Mouse (Mus musculus) myocyte (in vitro differentiated cells): ENCODE results near the gene Dennd1b. TPM values are rescaled to one million over a fixed set of nuclear protein-coding genes. Genes with fewer than 3 reads are reported as not detected.
A peak's percentile ranks its signal among the peaks of the same experiment; 100 is the strongest.

ENCODE experiments used
- H3K27me3 ChIP-seq: one replicate; pipeline ENCODE4 v1.6.1; 2011; ENCODE audit not compliant: control insufficient read depth, insufficient read depth, insufficient read length
- H3K36me3 ChIP-seq: one replicate; pipeline ENCODE4 v1.6.1; 2011; ENCODE audit not compliant: control insufficient read depth, insufficient read depth
- H3K4me2 ChIP-seq: one replicate; pipeline ENCODE4 v1.6.1; 2011; ENCODE audit warnings: low read depth, control low read depth
- H3K4me3 ChIP-seq: one replicate; pipeline ENCODE4 v1.5.1; 2011; ENCODE audit warnings: mild to moderate bottlenecking, control low read depth, moderate library complexity
- H3K79me2 ChIP-seq: one replicate; pipeline ENCODE4 v1.6.1; 2011; ENCODE audit not compliant: control insufficient read depth, insufficient read depth
- H3ac ChIP-seq: one replicate; pipeline ENCODE4 v1.6.1; 2011; ENCODE audit not compliant: control insufficient read depth, insufficient read length
- CEBPB ChIP-seq: IDR thresholded peaks from 2 replicates; pipeline ENCODE4 v1.6.1; 2011; ENCODE audit warnings: mild to moderate bottlenecking, moderate library complexity; ENCODE audit not compliant: poor library complexity, insufficient read depth, severe bottlenecking
- E2F4 ChIP-seq: IDR thresholded peaks from one replicate; pipeline ENCODE4 v1.6.1; 2011; ENCODE audit warnings: mild to moderate bottlenecking, control low read depth, moderate library complexity; ENCODE audit not compliant: insufficient read depth
- MAX ChIP-seq: IDR thresholded peaks from one replicate; pipeline ENCODE4 v1.6.1; 2011; ENCODE audit warnings: low read depth, mild to moderate bottlenecking, control low read depth
- MYOD1 ChIP-seq, 3 experiments: IDR thresholded peaks; one replicate each; pipeline ENCODE4 v1.6.1; 2011; ENCODE audit warnings: control low read depth in 2 of 3, low read depth in 2 of 3, mild to moderate bottlenecking in 2 of 3, moderate library complexity in 1 of 3; ENCODE audit not compliant: insufficient read length in 2 of 3, control insufficient read depth in 1 of 3
- MYOG ChIP-seq, 3 experiments: IDR thresholded peaks; one replicate each; pipeline ENCODE4 v1.6.1; 2011; ENCODE audit warnings: control low read depth in 2 of 3, low read depth in 2 of 3, mild to moderate bottlenecking in 2 of 3; ENCODE audit not compliant: insufficient read length in 2 of 3, control insufficient read depth in 1 of 3, insufficient read depth in 1 of 3
- POLR2A ChIP-seq: IDR thresholded peaks from one replicate; pipeline ENCODE4 v1.6.1; 2011; ENCODE audit warnings: low read depth, mild to moderate bottlenecking, control low read depth, moderate library complexity; ENCODE audit not compliant: insufficient read length
- POLR2AphosphoS2 ChIP-seq: IDR thresholded peaks from one replicate; pipeline ENCODE4 v1.6.1; 2011; ENCODE audit warnings: low read depth, control low read depth; ENCODE audit not compliant: insufficient read length
- REST ChIP-seq: IDR thresholded peaks from one replicate; pipeline ENCODE4 v1.6.1; 2011; ENCODE audit warnings: mild to moderate bottlenecking, control low read depth, moderate library complexity; ENCODE audit not compliant: insufficient read depth, insufficient read length
- SRF ChIP-seq: IDR thresholded peaks from one replicate; pipeline ENCODE4 v1.6.1; 2011; ENCODE audit warnings: low read depth; ENCODE audit not compliant: control insufficient read depth, insufficient read length
- TCF12 ChIP-seq: IDR thresholded peaks from one replicate; pipeline ENCODE4 v1.6.1; 2011; ENCODE audit warnings: mild to moderate bottlenecking, control low read depth; ENCODE audit not compliant: poor library complexity, insufficient read depth, severe bottlenecking
- TCF3 ChIP-seq: IDR thresholded peaks from one replicate; pipeline ENCODE4 v1.6.1; 2011; ENCODE audit warnings: low read depth, control low read depth; ENCODE audit not compliant: insufficient read length
- USF1 ChIP-seq: IDR thresholded peaks from one replicate; pipeline ENCODE4 v1.6.1; 2011; ENCODE audit warnings: low read depth, mild to moderate bottlenecking, control low read depth, moderate library complexity
- polyA plus RNA-seq: library from polyadenylated mRNA; unstranded; fragments of >200 nt; fragmentation: generic; extraction: Trizol; gene quantifications from one replicate; pipeline ENCODE4 v1.2.1, GENCODE M21; 2012; ENCODE audit warnings: missing spikeins

Dennd1b gene
- polyA plus RNA-seq, 1 experiment = 1.3 TPM

GRCm38 (mm10) chr1:138958863-138959262 lies 4.4 kb upstream of the Dennd1b start:
- no peak for TF ChIP-seq TCF3
- TF ChIP-seq MYOG (IDR thresholded peaks at IDR 0.05; ENCODE audit: control insufficient read depth in 1 of 3, insufficient read depth in 1 of 3, insufficient read length in 2 of 3, low read depth in 2 of 3) = no peak
- no peak for TF ChIP-seq USF1
- no peak for TF ChIP-seq SRF
- TF ChIP-seq E2F4 = no peak
- TF ChIP-seq CEBPB = no peak
- TF ChIP-seq POLR2A = no peak
- no peak for TF ChIP-seq MAX
- no peak for TF ChIP-seq REST
- TF ChIP-seq TCF12 = no peak
- TF ChIP-seq POLR2AphosphoS2 = no peak
- no peak for TF ChIP-seq MYOD1 (IDR thresholded peaks at IDR 0.05; ENCODE audit: control insufficient read depth in 1 of 3, insufficient read length in 2 of 3, low read depth in 2 of 3)
- H3K79me2 ChIP-seq = no peaks in the 10 kb centered on the region
- H3K27me3 ChIP-seq = no peaks in the 10 kb centered on the region
- H3ac ChIP-seq = no peak overlapping the region
- H3K4me3 ChIP-seq = no peak overlapping the region
- H3K36me3 ChIP-seq = no peaks in the 10 kb centered on the region
- H3K4me2 ChIP-seq = no peak overlapping the region

GRCm38 (mm10) chr1:138959903-138960483 lies 3.2 kb upstream of the Dennd1b start:
- H3K4me3 ChIP-seq = no peak overlapping the region
- peak overlapping the region; percentile 37 for H3K4me2 ChIP-seq
- H3ac ChIP-seq = no peak overlapping the region
- H3K36me3 ChIP-seq = no peaks in the 10 kb centered on the region
- H3K79me2 ChIP-seq = peaks cover 4% of the 10 kb centered on the region
- TF ChIP-seq REST = no peak
- no peak for TF ChIP-seq E2F4
- TF ChIP-seq USF1 = no peak
- TF ChIP-seq TCF3 = no peak
- no peaks in the 10 kb centered on the region for H3K27me3 ChIP-seq

GRCm38 (mm10) chr1:138962266-138963101 lies 751 bp upstream of the Dennd1b start:
- H3K4me2 ChIP-seq = peak overlapping the region; percentile 98
- H3K4me3 ChIP-seq = peak overlapping the region; percentile 42
- H3K36me3 ChIP-seq = no peaks in the 10 kb centered on the region
- peak overlapping the region; percentile 80 for H3ac ChIP-seq
- TF ChIP-seq TCF12 = no peak
- no peak for TF ChIP-seq E2F4
- TF ChIP-seq TCF3 = no peak
- peak; percentile 31 for TF ChIP-seq POLR2A
- no peaks in the 10 kb centered on the region for H3K27me3 ChIP-seq
- H3K79me2 ChIP-seq = peaks cover 4% of the 10 kb centered on the region

GRCm38 (mm10) chr1:138963868-138964458 lies 728 bp downstream of the Dennd1b start:
- no peak for TF ChIP-seq MAX
- TF ChIP-seq E2F4 = no peak
- TF ChIP-seq POLR2AphosphoS2 = no peak
- TF ChIP-seq TCF3 = no peak
- no peak for TF ChIP-seq CEBPB
- TF ChIP-seq POLR2A = no peak
- TF ChIP-seq MYOG (IDR thresholded peaks at IDR 0.05; ENCODE audit: control insufficient read depth in 1 of 3, insufficient read depth in 1 of 3, insufficient read length in 2 of 3, low read depth in 2 of 3) = no peak
- no peak for TF ChIP-seq USF1
- no peak for TF ChIP-seq REST
- Histone ChIP-seq H3K36me3 (no peaks in the 10 kb centered on the region), H3K4me3 (peak overlapping the region; percentile 42), H3K4me2 (peak overlapping the region; percentile 64), H3K79me2 (peaks cover 7% of the 10 kb centered on the region), H3K27me3 (no peaks in the 10 kb centered on the region), H3ac (peak overlapping the region; percentile 80)

- peak overlapping the region; percentile 43 for H3K4me2 ChIP-seq
- H3K4me3 ChIP-seq = no peak overlapping the region
- no peaks in the 10 kb centered on the region for H3K36me3 ChIP-seq
- H3K27me3 ChIP-seq = no peaks in the 10 kb centered on the region
- no peak overlapping the region for H3ac ChIP-seq
- H3K79me2 ChIP-seq = peaks cover 11% of the 10 kb centered on the region
- TF ChIP-seq SRF (no peak), USF1 (no peak), MAX (no peak), REST (no peak), E2F4 (no peak), POLR2AphosphoS2 (no peak), MYOD1 (IDR thresholded peaks at IDR 0.05; ENCODE audit: control insufficient read depth in 1 of 3, insufficient read length in 2 of 3, low read depth in 2 of 3) (no peak), TCF12 (no peak), CEBPB (no peak), POLR2A (no peak), MYOG (IDR thresholded peaks at IDR 0.05; ENCODE audit: control insufficient read depth in 1 of 3, insufficient read depth in 1 of 3, insufficient read length in 2 of 3, low read depth in 2 of 3) (no peak), TCF3 (no peak)
Measured at GRCm38 (mm10) chr1:138965069-138965468, 1.8 kb downstream of the Dennd1b start.
